Mouse (Mus musculus): ENCODE results near the gene Mrps7.

DNA sequence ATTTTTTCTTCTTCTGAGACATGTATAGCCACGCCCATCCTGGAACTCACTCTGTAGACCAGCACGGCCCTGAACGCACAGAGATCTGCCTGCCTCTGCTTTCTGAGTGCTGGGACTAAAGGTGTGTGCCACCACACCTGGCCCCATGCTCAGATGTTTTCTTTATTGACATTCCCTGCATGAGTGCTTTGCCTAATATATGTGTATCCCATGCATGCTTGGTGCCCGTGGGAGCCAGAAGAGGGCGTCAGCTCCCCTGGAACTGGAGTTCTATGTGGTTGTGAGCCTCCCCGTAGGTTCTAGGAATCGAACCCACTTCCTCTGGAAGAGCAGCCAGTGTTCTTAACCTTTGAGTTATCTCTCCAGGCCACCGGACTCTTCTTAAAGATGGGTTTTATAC lies 31.3 kb downstream of the Mrps7 start:
- TF ChIP-seq POLR2A (IDR thresholded peaks at IDR 0.05; ENCODE audit: control insufficient read depth, low read depth, low read length): no peak
- TF ChIP-seq CTCF (IDR thresholded peaks at IDR 0.05; ENCODE audit: control insufficient read depth, insufficient read depth, insufficient replicate concordance, low read depth, low read length): no peak

All from testis, adult 2 months (tissue).